Mouse (Mus musculus) kidney, postnatal 36 days (tissue): ENCODE measurements around the gene Cdh23.

ENCODE experiments used
- DNase-seq, 2 experiments: peaks; one replicate each; pipeline ENCODE4 v3.0.0; 2021 to 2022; ENCODE audit warnings: mixed read lengths in 2 of 2

Gene Cdh23

DNA sequence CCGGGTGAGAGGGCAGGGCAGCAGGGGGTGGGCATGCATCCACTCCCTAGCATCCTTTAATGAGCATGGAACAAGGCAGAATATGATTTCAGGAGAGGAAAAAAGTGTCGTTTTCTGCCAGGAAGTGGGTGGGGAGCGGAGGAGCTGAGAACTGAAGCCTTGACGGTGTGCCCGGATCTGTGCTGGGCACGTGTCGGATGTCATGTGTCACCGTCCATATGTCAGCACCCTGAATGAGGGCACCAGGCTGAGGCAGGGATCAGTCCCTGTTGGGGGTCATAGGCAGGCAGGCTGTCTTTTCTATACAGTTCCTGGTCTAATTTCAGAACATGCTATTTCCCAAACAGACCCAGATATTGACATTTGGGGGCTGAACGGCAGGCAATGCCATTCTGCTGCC is 61.9 kb downstream of the Cdh23 start:
- no peak for DNase-seq

DNA sequence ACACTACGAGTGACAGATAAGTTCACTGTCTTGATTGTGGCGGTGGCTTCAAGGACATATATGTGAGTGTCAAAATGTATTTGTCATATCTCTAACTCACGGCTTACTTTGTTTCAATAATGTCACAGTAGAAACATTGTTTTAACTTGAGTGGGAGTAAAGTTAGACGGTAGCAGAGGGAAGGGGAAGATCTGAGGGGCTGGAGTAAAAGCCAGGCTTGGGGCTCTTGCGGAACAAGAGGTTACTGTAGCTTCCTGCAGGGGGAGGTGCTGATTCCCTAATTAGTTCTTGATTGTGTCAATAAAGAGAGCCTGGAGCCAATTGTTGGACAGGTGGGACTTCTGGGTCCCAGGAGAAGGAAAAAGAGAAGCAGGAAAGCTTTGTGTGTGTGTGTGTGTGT is 70.2 kb downstream of the Cdh23 start:
- no peak for DNase-seq

DNA sequence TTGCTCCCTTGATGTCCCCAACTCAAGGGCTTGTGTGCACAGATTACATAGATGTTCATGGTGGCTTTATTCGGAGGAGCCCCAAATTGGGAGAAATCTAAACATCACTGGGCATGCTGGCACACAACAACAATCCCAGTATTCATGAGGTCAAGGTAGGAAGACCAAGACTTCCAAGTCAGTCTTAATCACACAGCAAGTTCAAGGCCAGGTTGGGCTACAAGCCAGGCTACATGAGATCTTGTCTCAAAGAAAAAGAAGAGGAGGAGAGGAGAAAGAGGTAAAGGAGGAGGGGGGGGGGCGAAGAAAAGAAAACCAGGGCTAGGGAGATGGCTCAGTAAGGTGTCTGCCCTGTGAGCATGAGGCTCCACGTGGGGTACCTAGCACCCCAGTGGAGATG is 70.8 kb downstream of the Cdh23 start:
- DNase-seq = no peak

GRCm38 (mm10) chr10:60624945-60625344 is 71.3 kb downstream of the Cdh23 start:
- DNase-seq = no peak

GRCm38 (mm10) chr10:60624217-60624708 is 72.0 kb downstream of the Cdh23 start:
- DNase-seq = no peak

DNA sequence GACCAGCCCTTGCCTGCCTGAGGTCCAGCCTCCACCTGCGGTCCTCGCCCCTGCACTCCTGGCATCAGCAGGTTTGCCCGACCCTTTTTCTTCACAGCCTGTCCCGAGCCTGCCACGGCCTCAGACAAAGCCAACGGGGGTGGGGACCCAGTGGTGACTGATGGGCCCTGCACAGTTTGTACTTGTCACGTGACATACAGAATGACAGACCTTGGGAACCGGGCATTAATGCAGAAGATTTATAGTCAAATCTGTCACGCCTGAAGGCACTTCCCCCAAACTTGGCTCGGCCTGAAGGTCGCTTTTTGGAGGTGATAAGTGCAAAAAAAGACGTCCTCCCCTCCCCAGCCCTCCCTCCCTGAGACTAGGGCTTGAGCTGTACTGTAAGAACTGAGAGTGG is 73.5 kb downstream of the Cdh23 start:
- peak in 1 of 2 experiments; percentile 15 for DNase-seq

DNA sequence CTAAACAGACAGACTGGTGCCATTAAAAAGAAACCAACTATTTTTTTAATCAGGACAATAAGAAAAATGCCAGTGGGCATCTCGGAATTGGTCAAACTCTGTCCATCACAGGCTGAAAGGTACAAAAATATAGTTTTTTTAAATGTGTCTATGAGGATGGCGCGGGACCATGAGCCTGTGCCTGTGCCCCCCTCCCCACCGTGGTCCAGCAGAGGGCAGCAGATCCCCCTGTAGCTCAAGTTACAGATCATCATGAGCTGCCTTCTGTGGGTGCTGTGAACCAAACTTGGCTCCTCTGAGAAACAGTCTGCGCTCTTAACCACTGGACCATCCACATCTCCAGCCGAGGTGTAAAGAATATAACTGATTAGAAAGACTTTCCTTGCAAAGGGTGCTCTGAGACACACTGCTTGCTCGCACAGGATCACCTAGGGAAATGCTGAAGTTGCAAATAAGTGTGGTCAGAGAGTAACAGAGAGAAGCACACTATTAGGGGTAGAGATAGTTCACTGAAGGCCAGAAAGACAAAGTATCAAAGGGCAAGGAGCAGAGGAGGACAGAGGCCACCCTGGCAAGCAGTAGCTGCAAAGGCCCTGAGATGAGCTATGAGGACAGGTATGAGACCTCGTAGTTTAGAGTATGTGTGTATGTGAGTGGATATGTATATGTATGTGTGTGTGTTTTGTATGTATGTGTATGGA is 74.7 kb downstream of the Cdh23 start:
- DNase-seq = peak; percentile 24 to 31

GRCm38 (mm10) chr10:60615898-60616297 is 80.4 kb downstream of the Cdh23 start:
- DNase-seq = no peak

- DNase-seq = peak in 1 of 2 experiments; percentile 36
Measured at GRCm38 (mm10) chr10:60612893-60613292, 83.4 kb downstream of the Cdh23 start.

GRCm38 (mm10) chr10:60607166-60607565 is 89.1 kb downstream of the Cdh23 start:
- no peak for DNase-seq

DNA sequence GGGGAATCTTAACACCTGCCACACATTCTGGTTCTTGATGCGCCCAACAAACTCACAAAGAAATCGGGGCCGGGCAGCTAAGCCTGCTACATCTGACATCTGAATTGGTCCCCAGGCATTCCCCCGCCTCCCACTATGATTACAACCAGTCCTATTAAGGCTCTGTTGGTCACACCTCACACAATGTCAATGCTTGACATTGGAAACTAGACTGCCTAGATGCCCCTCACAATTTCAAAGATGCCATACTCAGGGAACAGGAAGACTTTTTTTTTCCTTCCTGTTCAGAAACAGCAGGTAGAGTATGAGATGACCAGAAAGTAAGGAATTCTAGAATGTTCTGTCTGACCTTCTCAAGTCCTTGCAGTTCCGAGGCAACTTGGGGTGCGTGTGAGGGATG is 89.6 kb downstream of the Cdh23 start:
- DNase-seq = no peak

DNA sequence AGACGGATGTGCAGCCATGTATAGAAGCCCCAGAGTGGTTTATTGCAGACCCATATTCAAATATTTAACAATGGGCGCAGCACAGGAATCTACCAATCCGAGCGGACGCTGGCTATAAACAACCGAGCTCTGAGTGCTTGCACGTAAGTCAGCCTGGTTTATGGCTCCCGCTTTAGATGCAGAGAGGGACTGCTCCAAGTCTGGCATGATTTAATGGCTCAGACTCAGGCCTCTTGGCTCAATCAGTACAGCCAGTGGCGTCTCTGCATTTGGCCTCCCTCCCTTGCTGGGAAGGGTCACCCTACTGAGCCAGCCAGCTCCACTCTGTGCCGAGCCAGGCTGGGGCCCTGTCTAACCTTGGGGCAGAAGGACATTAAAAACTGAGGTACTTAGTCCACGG is 94.1 kb downstream of the Cdh23 start:
- no peak for DNase-seq

DNA sequence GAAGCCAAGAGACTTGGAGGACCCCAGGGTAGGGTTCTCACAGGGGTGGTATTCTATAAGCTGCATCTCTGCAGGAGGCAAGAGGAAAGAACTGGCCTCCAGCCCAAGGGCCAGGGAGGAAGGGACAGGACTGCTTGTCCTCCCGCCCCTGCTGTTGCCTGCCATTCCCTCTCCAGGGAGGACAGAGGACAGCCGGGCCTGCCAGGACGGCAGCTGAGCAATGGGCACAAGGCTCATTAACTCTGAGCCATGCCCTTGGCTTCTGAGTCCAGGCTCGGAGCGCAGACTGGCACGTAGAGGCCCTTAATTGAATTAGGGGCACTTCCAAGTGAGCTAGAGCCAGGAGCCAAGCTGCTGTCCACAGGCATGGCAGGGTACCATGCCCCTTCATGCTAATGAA is 101.1 kb downstream of the Cdh23 start:
- DNase-seq = peak in 1 of 2 experiments; percentile 6

DNA sequence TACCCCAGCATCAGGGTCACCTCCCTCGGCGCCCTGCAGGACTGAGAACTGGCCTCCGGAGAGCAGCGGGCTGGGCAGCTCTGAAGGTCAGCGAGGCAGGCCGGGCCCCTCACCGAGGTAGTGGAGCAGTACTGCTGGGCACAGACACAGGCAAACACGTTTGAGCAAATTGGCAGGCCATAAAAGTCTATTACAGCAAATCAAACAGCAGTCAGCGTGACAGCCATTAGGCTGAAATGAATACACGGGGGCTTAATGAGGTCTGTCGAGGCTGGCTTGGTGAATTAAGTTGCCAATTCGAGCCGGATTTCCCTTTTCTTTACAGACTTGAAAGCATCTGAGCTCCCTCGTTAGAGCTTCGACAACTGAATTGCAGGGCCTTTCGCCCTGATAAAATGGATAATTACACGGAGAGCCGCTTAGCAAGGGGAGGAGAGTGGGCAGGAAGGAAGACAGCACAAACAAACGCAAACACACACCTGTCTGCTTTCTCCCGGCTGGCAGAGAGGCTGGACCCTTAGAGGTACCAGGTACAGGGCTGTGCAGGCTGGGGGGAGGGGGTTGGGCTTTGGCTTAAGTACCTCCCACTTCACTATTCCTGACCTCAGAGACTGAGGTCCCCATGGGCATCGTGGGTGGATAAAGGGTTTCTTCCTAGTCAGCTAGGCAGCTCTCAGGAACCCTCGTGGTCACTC is 103.3 kb downstream of the Cdh23 start:
- no peak for DNase-seq

DNA sequence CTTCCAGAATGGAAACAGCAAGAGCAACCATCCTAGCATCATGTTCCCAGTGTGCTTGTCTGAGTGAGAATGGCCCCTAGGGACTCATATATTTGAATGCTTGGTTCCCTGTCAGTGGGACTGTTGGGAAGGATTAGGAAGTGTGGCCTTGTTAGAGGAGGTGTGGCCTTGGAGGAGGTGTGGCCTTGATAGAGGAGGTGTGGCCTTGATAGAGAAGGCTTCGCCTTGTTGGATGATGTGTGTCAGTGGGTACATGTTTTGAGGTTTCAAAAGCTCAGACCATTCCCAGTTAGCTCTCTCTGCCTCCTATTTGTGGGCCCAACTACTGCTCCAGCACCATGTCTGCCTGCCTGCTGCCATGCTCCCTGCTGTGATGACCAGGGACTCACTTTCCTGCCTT is 105.0 kb downstream of the Cdh23 start:
- DNase-seq = no peak

DNA sequence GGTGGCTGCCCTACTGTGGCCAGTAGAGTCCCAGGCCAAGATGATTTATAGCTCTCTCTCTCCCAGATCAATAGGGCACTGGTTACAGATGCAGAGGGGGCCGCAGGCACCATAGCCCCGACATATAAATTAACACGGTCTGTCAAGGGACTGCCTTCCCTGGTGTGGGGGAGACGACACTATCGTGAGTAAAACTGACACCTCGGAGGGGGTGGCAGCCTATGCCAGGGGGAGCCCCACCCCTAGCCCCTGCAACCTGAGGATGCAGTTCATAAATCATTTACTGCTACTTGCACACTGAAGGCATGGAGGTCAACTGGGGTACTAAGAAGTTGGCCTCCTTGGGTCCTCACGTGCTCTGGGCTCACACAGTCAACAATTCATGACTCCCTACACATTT is 106.0 kb downstream of the Cdh23 start:
- DNase-seq = no peak

- no peak for DNase-seq
Measured at GRCm38 (mm10) chr10:60585691-60586090, 110.6 kb downstream of the Cdh23 start.

DNA sequence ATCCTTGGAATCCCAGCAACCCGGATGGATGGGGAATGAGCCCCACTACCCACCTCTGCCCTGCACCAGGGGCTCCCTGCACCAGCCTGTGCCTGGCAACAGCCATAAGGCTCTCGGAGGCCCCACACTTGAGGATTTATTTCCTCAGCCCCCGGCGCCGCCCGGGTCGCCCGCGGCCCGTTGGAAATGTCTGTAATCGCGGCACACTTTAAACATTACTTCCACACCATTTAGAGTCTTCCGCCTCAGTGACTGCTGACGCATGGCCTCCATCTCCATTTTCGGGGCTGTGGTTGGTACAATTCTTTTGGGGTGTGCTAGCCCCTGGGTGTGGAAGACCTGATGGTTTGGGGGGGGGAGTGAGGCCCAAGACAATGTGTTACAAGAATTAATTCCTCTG is 113.3 kb downstream of the Cdh23 start:
- DNase-seq = no peak

DNA sequence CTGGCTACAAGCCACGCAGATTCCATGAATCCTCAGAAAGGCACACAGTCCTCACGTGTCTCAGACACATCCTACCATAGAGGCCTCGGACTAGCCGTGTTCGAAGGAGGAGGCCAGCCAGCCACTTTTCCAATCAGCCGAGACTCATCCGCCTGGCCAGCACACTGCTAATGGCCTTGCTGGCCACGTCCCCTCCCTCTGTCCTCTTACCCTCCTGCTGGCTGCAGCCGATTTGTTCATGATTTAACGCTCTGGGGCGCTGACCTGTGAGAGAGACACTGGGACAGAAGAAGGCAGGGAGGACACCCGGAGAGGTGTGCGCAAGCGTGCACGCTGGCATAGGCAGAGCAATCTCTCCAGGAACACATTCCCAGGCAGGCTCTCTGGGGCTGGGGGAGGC is 115.6 kb downstream of the Cdh23 start:
- DNase-seq = peak; percentile 13 to 28

DNA sequence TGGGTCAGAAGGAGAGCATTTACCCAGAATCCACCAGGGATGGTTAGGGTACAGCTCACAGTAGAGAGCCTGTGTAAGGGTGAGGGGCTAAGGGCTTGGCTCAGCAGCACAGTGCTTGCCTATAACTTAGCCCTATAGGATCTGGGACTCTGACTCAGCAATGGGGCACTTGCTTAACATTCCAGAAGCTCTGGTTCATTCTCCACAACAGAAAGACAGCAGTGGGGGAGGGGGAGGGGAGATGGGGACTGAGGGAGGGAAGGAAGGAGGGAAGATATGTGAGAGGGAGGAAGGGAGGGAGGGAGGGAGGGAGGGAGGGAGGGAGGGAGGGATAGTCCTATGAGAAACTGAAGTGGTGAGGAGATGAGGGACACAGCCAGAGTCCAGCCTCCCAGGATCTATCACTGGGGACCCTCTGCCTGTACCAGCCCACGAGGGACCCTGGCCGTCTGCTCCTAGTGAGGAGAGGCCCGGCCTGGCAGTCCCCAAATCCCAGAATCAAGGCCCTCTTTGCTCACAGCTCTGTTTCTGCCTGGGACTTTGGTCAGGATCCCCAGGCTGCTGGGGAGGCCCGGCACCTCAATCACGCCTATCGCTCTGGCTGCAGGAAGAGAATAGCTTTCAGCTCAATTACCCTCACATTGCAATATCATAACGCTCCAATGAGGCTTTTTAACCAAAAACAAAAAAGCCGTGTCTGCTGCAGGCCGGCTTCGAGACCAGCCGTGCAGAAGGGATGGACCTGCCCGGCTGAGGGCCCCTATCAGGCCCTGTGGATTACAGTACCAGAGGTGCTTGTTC is 117.4 kb downstream of the Cdh23 start:
- DNase-seq = no peak

DNA sequence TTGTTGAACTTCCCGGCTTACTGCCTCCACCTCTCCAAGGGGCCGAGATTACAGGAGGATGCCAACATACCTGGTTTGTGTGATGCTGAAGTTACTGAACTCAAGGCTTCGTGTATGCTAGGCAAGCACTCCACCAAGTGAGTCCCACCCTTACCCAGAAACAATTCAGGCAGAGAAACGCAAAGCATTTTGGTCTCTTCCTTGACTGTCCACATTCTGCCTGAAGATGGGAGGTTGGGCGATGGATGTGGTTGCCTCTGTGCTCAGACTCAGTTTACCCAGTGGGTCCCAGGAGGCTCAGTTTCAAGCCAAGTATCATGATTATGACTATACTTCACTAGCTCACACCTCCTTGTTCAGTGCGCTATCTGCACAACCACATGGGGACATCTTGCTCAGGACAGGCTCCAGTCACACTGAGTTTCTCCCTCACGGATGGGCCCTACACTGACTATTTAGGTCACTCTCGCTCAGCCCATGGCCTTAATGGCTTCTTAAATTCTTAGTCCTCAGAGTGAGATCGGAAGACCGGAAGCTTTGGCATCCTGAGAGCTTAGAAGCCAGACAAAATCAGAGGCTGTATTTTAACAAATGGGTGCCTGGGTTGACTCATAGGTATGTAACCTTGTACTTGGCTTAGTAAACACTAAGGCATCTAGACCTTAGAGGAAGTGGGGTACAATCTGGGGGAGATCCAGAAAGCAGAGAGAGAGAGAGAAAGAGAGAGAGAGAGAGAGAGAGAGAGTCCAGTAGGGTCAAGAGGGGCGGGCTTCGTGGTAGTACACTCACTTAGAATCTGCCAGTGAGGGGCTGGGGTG is 118.2 kb downstream of the Cdh23 start:
- no peak for DNase-seq

DNA sequence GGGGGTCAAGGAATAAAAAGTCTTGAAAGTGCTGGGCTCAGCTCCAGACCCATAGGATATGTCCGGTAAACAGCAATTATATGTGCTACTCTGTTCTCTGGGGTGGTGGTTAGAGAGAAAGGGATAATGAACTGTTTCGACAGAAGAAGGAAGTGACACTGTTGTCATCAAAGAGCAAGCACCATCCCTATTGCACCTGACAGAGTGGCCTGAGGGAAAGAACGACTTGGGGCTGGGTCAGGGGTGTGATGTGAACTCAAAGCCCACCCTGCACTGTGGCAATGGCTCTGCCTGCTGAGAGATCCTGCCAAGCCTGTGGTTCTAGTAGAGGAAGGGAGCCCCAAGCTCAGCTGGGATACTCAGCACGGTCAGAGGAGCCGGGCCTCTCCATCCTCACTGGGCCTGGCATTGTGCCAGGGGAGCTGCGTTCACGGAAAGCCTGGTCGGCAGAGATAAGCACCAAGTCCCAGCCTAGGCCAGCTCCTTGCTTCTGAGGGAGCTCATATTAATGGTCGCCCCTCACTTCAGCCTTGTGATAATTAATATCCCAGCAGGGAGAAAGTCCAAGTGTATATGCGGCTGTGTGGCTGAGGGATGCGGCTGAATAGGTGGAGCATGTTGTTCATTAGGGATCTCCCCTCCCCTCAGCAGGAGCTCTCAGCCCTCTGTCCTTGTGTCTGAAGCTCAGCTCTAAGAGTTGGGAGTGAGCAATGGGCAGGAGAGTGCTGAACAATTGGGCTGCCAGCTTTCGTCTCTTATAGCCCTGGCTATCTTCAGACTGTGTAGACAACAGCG is 119.0 kb downstream of the Cdh23 start:
- peak; percentile 49 to 72 for DNase-seq
